Mouse (Mus musculus) T-cell, adult 2 months (primary cell): Measurements from ENCODE around the gene Mfsd11.
A peak's percentile ranks its signal among the peaks of the same experiment; 100 is the strongest.
"Not testable (repeated sequence)": the region's sequence is repeated elsewhere in the genome, so short reads cannot be mapped to it uniquely, and the experiment has no call there.

Experiments
- DNase-seq: peaks from one replicate; pipeline ENCODE4 v3.0.0; 2022; ENCODE audit warnings: low spot score

Mfsd11 gene

GRCm38 (mm10) chr11:116821057-116821940 lies 30.9 kb upstream of the Mfsd11 start:
- no peak for DNase-seq

- DNase-seq, result no peak
Measured at GRCm38 (mm10) chr11:116822215-116822614, 30.0 kb upstream of the Mfsd11 start.

- no peak for DNase-seq
Measured at GRCm38 (mm10) chr11:116822626-116823025, 29.6 kb upstream of the Mfsd11 start.

- no peak for DNase-seq
Measured at GRCm38 (mm10) chr11:116823255-116823654, 29.0 kb upstream of the Mfsd11 start.

- not testable (repeated sequence) for DNase-seq
Measured at GRCm38 (mm10) chr11:116823885-116824284, 28.4 kb upstream of the Mfsd11 start.

- DNase-seq, result no peak
Measured at GRCm38 (mm10) chr11:116825230-116825629, 27.0 kb upstream of the Mfsd11 start.

GRCm38 (mm10) chr11:116826550-116827504 lies 25.4 kb upstream of the Mfsd11 start:
- no peak for DNase-seq

- peak; percentile 19 for DNase-seq
Measured at GRCm38 (mm10) chr11:116827534-116828165, 24.6 kb upstream of the Mfsd11 start, which contains the start of gene Mxra7. Gene Mxra7 (minus strand): TSS chr11:116828046.

GRCm38 (mm10) chr11:116832172-116832685 lies 20.0 kb upstream of the Mfsd11 start:
- no peak for DNase-seq

- no peak for DNase-seq
Measured at GRCm38 (mm10) chr11:116834954-116835353, 17.3 kb upstream of the Mfsd11 start.

GRCm38 (mm10) chr11:116836283-116836682 lies 16.0 kb upstream of the Mfsd11 start:
- DNase-seq, result no peak

GRCm38 (mm10) chr11:116837441-116837840 lies 14.8 kb upstream of the Mfsd11 start:
- DNase-seq, result no peak

- no peak for DNase-seq
Measured at GRCm38 (mm10) chr11:116838936-116839335, 13.3 kb upstream of the Mfsd11 start.

GRCm38 (mm10) chr11:116839601-116840000 lies 12.6 kb upstream of the Mfsd11 start:
- no peak for DNase-seq

- no peak for DNase-seq
Measured at GRCm38 (mm10) chr11:116840748-116841147, 11.5 kb upstream of the Mfsd11 start.

- peak; percentile 70 for DNase-seq
Measured at GRCm38 (mm10) chr11:116842531-116843260, 9.5 kb upstream of the Mfsd11 start.

GRCm38 (mm10) chr11:116843261-116844233 lies 8.7 kb upstream of the Mfsd11 start, which contains the start of the genes Mettl23 and Jmjd6:
Gene Mettl23 (plus strand): TSS chr11:116843278.
Gene Jmjd6 (minus strand): TSS chr11:116843449.
- DNase-seq, result peak; percentile 95

GRCm38 (mm10) chr11:116846593-116847181 lies 5.6 kb upstream of the Mfsd11 start:
- no peak for DNase-seq
